Mouse (Mus musculus): ENCODE measurements at regions not wholly inside any gene's neighbourhood (a gene's known extent, or its start where the extent isn't known, plus 50 kb on each side); places are given as distances from the start of the nearest gene placed in this dataset.

- no peak for TF ChIP-seq CTCF (IDR thresholded peaks at IDR 0.05; ENCODE audit: low read depth)
- no peak for ATAC-seq
- H3K27me3 ChIP-seq (ENCODE audit: insufficient read depth, low read length): no peaks in the 10 kb centered on the region
Measured at GRCm38 (mm10) chr15:11664839-11665379, 242.2 kb downstream of the Npr3 start.

GRCm38 (mm10) chr15:11655168-11655567, 251.9 kb downstream of the Npr3 start:
- H3K27me3 ChIP-seq (ENCODE audit: insufficient read depth, low read length): no peaks in the 10 kb centered on the region
- no peak overlapping the region for H3K4me2 ChIP-seq (ENCODE audit: low read depth, low read length)
- H3K4me1 ChIP-seq (ENCODE audit: insufficient read depth, low read length): no peaks in the 10 kb centered on the region
- H3K9ac ChIP-seq (replicated peaks; ENCODE audit: low read length): no peak overlapping the region
- no peaks in the 10 kb centered on the region for H3K36me3 ChIP-seq (ENCODE audit: insufficient read depth, low read length)
- no peak for DNase-seq (ENCODE audit: low spot score)
- TF ChIP-seq CTCF (IDR thresholded peaks at IDR 0.05; ENCODE audit: low read depth): no peak
- H3K27ac ChIP-seq: no peak overlapping the region
- ATAC-seq: no peak
- no peak overlapping the region for H3K4me3 ChIP-seq (ENCODE audit: low read length)
- H3K9me3 ChIP-seq (ENCODE audit: low read length): no peaks in the 10 kb centered on the region
- 91% methylated on average over 3 of the region's 3 CpGs for whole genome bisulfite sequencing

More at GRCm38 (mm10) chr15:11664839-11665379, 242.2 kb downstream of the Npr3 start:
- DNase-seq (ENCODE audit: low spot score): no peak
- Histone ChIP-seq H3K36me3 (ENCODE audit: insufficient read depth, low read length) (no peaks in the 10 kb centered on the region), H3K4me3 (ENCODE audit: low read length) (no peak overlapping the region), H3K9ac (replicated peaks; ENCODE audit: low read length) (no peak overlapping the region), H3K4me2 (ENCODE audit: low read depth, low read length) (no peak overlapping the region), H3K9me3 (ENCODE audit: low read length) (no peaks in the 10 kb centered on the region), H3K27ac (no peak overlapping the region), H3K4me1 (ENCODE audit: insufficient read depth, low read length) (no peaks in the 10 kb centered on the region)
- WGBS: 88% methylated on average over 5 of the region's 5 CpGs

GRCm38 (mm10) chr15:11646241-11646640, 246.8 kb upstream of the Tars start:
- ATAC-seq: no peak
- no peaks in the 10 kb centered on the region for H3K4me1 ChIP-seq (ENCODE audit: insufficient read depth, low read length)
- no peaks in the 10 kb centered on the region for H3K27me3 ChIP-seq (ENCODE audit: insufficient read depth, low read length)
- no peaks in the 10 kb centered on the region for H3K36me3 ChIP-seq (ENCODE audit: insufficient read depth, low read length)
- H3K4me2 ChIP-seq (ENCODE audit: low read depth, low read length): no peak overlapping the region
- no peak overlapping the region for H3K9ac ChIP-seq (replicated peaks; ENCODE audit: low read length)
- no peak overlapping the region for H3K4me3 ChIP-seq (ENCODE audit: low read length)
- DNase-seq (ENCODE audit: low spot score): no peak
- no peak for TF ChIP-seq CTCF (IDR thresholded peaks at IDR 0.05; ENCODE audit: low read depth)
- no peaks in the 10 kb centered on the region for H3K9me3 ChIP-seq (ENCODE audit: low read length)
- 90% methylated on average over 6 of the region's 6 CpGs for WGBS
- H3K27ac ChIP-seq: no peak overlapping the region

- no peaks in the 10 kb centered on the region for H3K9me3 ChIP-seq (ENCODE audit: low read length)
- ATAC-seq (no peak), DNase-seq (ENCODE audit: low spot score) (no peak)
- TF ChIP-seq CTCF (IDR thresholded peaks at IDR 0.05; ENCODE audit: low read depth): no peak
- WGBS: 78% methylated on average over 7 of the region's 7 CpGs
- H3K36me3 ChIP-seq (ENCODE audit: insufficient read depth, low read length): no peaks in the 10 kb centered on the region
- no peak overlapping the region for H3K27ac ChIP-seq
- H3K4me2 ChIP-seq (ENCODE audit: low read depth, low read length): no peak overlapping the region
- no peak overlapping the region for H3K9ac ChIP-seq (replicated peaks; ENCODE audit: low read length)
- no peaks in the 10 kb centered on the region for H3K4me1 ChIP-seq (ENCODE audit: insufficient read depth, low read length)
- H3K27me3 ChIP-seq (ENCODE audit: insufficient read depth, low read length): no peaks in the 10 kb centered on the region
- H3K4me3 ChIP-seq (ENCODE audit: low read length): no peak overlapping the region
Measured at GRCm38 (mm10) chr15:11644779-11645178, 245.3 kb upstream of the Tars start.

- Histone ChIP-seq H3K4me1 (ENCODE audit: insufficient read depth, low read length) (no peaks in the 10 kb centered on the region), H3K27me3 (ENCODE audit: insufficient read depth, low read length) (no peaks in the 10 kb centered on the region), H3K27ac (no peak overlapping the region), H3K9me3 (ENCODE audit: low read length) (no peaks in the 10 kb centered on the region), H3K4me3 (ENCODE audit: low read length) (no peak overlapping the region), H3K9ac (replicated peaks; ENCODE audit: low read length) (no peak overlapping the region), H3K4me2 (ENCODE audit: low read depth, low read length) (no peak overlapping the region), H3K36me3 (ENCODE audit: insufficient read depth, low read length) (no peaks in the 10 kb centered on the region)
- TF ChIP-seq CTCF (IDR thresholded peaks at IDR 0.05; ENCODE audit: low read depth): no peak
- WGBS: 76% methylated on average over 2 of the region's 2 CpGs
- DNase-seq (ENCODE audit: low spot score) (no peak), ATAC-seq (no peak)
Measured at GRCm38 (mm10) chr15:11630654-11631053, 231.2 kb upstream of the Tars start.

GRCm38 (mm10) chr15:11626433-11626832, 227.0 kb upstream of the Tars start:
- H3K4me3 ChIP-seq (ENCODE audit: low read length): no peak overlapping the region
- no peak overlapping the region for H3K9ac ChIP-seq (replicated peaks; ENCODE audit: low read length)
- no peaks in the 10 kb centered on the region for H3K4me1 ChIP-seq (ENCODE audit: insufficient read depth, low read length)
- DNase-seq (ENCODE audit: low spot score) (no peak), ATAC-seq (no peak)
- no peak overlapping the region for H3K27ac ChIP-seq
- no peaks in the 10 kb centered on the region for H3K27me3 ChIP-seq (ENCODE audit: insufficient read depth, low read length)
- H3K4me2 ChIP-seq (ENCODE audit: low read depth, low read length): no peak overlapping the region
- no peaks in the 10 kb centered on the region for H3K36me3 ChIP-seq (ENCODE audit: insufficient read depth, low read length)
- 73% methylated on average over 9 of the region's 9 CpGs for WGBS
- H3K9me3 ChIP-seq (ENCODE audit: low read length): no peaks in the 10 kb centered on the region
- no peak for TF ChIP-seq CTCF (IDR thresholded peaks at IDR 0.05; ENCODE audit: low read depth)

GRCm38 (mm10) chr15:11612416-11612815, 213.0 kb upstream of the Tars start:
- no peak for TF ChIP-seq CTCF (IDR thresholded peaks at IDR 0.05; ENCODE audit: low read depth)
- DNase-seq (ENCODE audit: low spot score): no peak
- ATAC-seq: no peak
- H3K9ac ChIP-seq (replicated peaks; ENCODE audit: low read length): no peak overlapping the region
- no peak overlapping the region for H3K4me2 ChIP-seq (ENCODE audit: low read depth, low read length)
- no peaks in the 10 kb centered on the region for H3K36me3 ChIP-seq (ENCODE audit: insufficient read depth, low read length)
- H3K27ac ChIP-seq: no peak overlapping the region
- H3K27me3 ChIP-seq (ENCODE audit: insufficient read depth, low read length): no peaks in the 10 kb centered on the region
- no peak overlapping the region for H3K4me3 ChIP-seq (ENCODE audit: low read length)
- H3K4me1 ChIP-seq (ENCODE audit: insufficient read depth, low read length): no peaks in the 10 kb centered on the region
- H3K9me3 ChIP-seq (ENCODE audit: low read length): no peaks in the 10 kb centered on the region
- 61% methylated on average over 3 of the region's 3 CpGs for WGBS
